Mouse (Mus musculus) liver, embryonic 15.5 days (tissue): ENCODE results near the gene Cyp17a1. TPM values are rescaled to one million over a fixed set of nuclear protein-coding genes. Genes with fewer than 3 reads are reported as not detected.

Experiments
- ATAC-seq: fragments of 200-750 bp; cut with Nextera tagmentation; 2 replicates; pipeline ENCODE4 v1.8.0; 2017; ENCODE audit warnings: moderate number of reproducible peaks, mild to moderate bottlenecking, moderate library complexity; ENCODE audit not compliant: insufficient read depth
- H3K27ac ChIP-seq: fragments of 300-500 bp; sonication (generic); replicated peaks from 2 replicates; pipeline ENCODE4 v1.5.1; 2015; ENCODE audit warnings: mild to moderate bottlenecking, inconsistent platforms
- H3K27me3 ChIP-seq: fragments of 300-500 bp; sonication (generic); 2 replicates; pipeline ENCODE4 v1.6.1; 2015; ENCODE audit warnings: mild to moderate bottlenecking, inconsistent platforms
- H3K36me3 ChIP-seq: fragments of 300-500 bp; sonication (generic); replicated peaks from 2 replicates; pipeline ENCODE4 v1.6.1; 2015; ENCODE audit warnings: moderate library complexity, mild to moderate bottlenecking, inconsistent platforms
- H3K4me1 ChIP-seq: fragments of 300-500 bp; sonication (generic); replicated peaks from 2 replicates; pipeline ENCODE4 v1.6.1; 2015; ENCODE audit warnings: inconsistent platforms
- H3K4me2 ChIP-seq: fragments of 300-500 bp; sonication (generic); 2 replicates; pipeline ENCODE4 v1.6.1; 2015; ENCODE audit warnings: moderate library complexity, mild to moderate bottlenecking, inconsistent platforms
- H3K4me3 ChIP-seq: fragments of 300-500 bp; sonication (generic); replicated peaks from 2 replicates; pipeline ENCODE4 v1.5.1; 2015; ENCODE audit warnings: mild to moderate bottlenecking, inconsistent platforms
- H3K9ac ChIP-seq: fragments of 300-500 bp; sonication (generic); 2 replicates; pipeline ENCODE4 v1.6.1; 2015; ENCODE audit warnings: moderate library complexity, mild to moderate bottlenecking, inconsistent platforms
- H3K9me3 ChIP-seq: fragments of 300-500 bp; sonication (generic); replicated peaks from 2 replicates; pipeline ENCODE4 v1.6.1; 2016; ENCODE audit warnings: inconsistent platforms
- WGBS: fragments of 180-500 bp; shearing (Covaris S2); methylation state at CpG from one replicate; pipeline ENCODE4 v1.1.7; 2015; ENCODE audit warnings: mixed read lengths; ENCODE audit not compliant: insufficient replicate concordance; 5-methylcytosine and 5-hydroxymethylcytosine counted together
- polyA plus RNA-seq: library from polyadenylated mRNA; unstranded; fragments of >200 nt; fragmentation: Nextera tagmentation; extraction: Ambion mirVana; gene quantifications from 2 replicates; pipeline ENCODE4 v1.2.1, GENCODE M21; 2015

Cyp17a1 gene
- polyA plus RNA-seq, 1 experiment from 2014 or later = 1.8 TPM

DNA sequence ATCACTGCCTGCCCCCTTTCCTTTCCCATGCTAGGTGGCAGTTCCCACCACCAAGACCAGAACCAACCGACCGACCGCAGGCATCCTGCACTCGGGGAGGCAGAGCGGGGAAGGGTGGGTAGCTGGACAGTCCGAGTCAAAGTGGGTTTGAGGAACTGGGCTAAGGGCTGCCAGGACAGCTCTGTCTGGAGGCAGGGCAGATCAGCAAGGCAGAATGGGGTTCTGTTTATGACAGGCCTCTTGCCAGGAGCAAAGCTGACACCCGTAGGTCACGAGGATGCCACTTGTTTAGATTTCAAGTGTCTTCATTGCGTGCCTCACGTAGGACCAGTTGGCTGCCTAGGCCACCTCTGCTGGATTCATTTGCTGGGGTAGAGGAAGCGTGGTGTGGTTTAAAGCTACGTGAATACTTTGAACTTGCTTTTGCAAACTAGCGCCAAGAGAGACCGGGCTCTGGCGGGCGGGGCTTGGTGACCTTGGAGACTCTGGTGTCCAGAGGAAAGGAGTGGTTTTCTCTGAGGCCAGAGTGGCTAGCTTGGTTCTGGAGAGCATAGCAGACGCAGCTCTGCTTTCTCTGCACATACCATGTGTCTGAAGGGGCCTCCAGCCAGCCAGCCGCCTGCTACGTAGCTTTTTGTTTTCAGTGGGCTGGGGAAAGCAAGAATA is 31.4 kb downstream of the Cyp17a1 start:
- WGBS = 53% methylated on average over 19 of the region's 19 CpGs
- Histone ChIP-seq H3K4me1 (peaks cover 84% of the 10 kb centered on the region), H3K27ac (peak overlapping the region; percentile 26; the same call in 1 of the 2 replicates)

GRCm38 (mm10) chr19:46640780-46641179 is 32.2 kb downstream of the Cyp17a1 start:
- peaks cover 84% of the 10 kb centered on the region for H3K4me1 ChIP-seq
- no peak overlapping the region for H3K27ac ChIP-seq
- no peak overlapping the region for H3K4me3 ChIP-seq

More for the DNA sequence above, 31.4 kb downstream of the Cyp17a1 start:
- ATAC-seq = no peak; the same call in 1 of the 2 replicates
- Histone ChIP-seq H3K27me3 (no peaks in the 10 kb centered on the region), H3K9me3 (no peaks in the 10 kb centered on the region), H3K36me3 (peaks cover 25% of the 10 kb centered on the region), H3K4me3 (no peak overlapping the region), H3K9ac (no peak overlapping the region), H3K4me2 (no peak overlapping the region)

GRCm38 (mm10) chr19:46639496-46639895 is 33.5 kb downstream of the Cyp17a1 start:
- Histone ChIP-seq H3K4me2 (no peak overlapping the region), H3K4me3 (no peak overlapping the region), H3K9ac (no peak overlapping the region), H3K9me3 (no peaks in the 10 kb centered on the region), H3K27ac (0 out of 2 replicates have a peak overlapping the region, but pooled peaks have one; percentile 35), H3K36me3 (peaks cover 11% of the 10 kb centered on the region), H3K4me1 (peaks cover 82% of the 10 kb centered on the region), H3K27me3 (no peaks in the 10 kb centered on the region)
- ATAC-seq = no peak
- WGBS = 73% methylated on average over 14 of the region's 14 CpGs

More at GRCm38 (mm10) chr19:46640780-46641179, 32.2 kb downstream of the Cyp17a1 start:
- Histone ChIP-seq H3K4me2 (no peak overlapping the region), H3K27me3 (no peaks in the 10 kb centered on the region), H3K9ac (no peak overlapping the region), H3K36me3 (peaks cover 20% of the 10 kb centered on the region), H3K9me3 (no peaks in the 10 kb centered on the region)
- WGBS = 74% methylated on average over 8 of the region's 8 CpGs
- no peak for ATAC-seq

- ATAC-seq = no peak
- Histone ChIP-seq H3K4me2 (no peak overlapping the region), H3K27me3 (no peaks in the 10 kb centered on the region), H3K27ac (peak overlapping the region; percentile 35; the same call in 1 of the 2 replicates), H3K9me3 (no peaks in the 10 kb centered on the region), H3K4me1 (peaks cover 81% of the 10 kb centered on the region), H3K36me3 (peaks cover 6% of the 10 kb centered on the region), H3K9ac (no peak overlapping the region), H3K4me3 (no peak overlapping the region)
Observed at GRCm38 (mm10) chr19:46639053-46639452, 33.9 kb downstream of the Cyp17a1 start.

DNA sequence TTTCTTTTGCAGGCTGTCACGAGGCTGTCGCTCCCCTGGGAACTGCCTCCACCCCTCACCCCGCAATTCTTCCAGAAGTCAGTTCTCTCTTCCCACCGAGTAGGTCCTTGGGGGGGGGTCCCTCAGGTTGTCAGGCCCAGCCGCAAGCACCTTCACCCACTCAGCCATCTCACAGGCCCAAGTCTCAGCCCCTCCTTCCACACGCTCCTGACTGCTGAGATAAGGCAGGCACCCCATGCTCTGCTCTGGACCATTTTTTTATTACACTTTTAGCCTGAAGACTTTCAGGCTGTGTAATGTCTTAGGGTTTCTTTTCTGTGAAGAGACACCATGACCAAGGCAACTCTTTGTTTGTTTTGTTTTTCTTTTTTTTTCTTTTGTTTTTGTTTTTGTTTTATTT is 35.4 kb downstream of the Cyp17a1 start:
- 52% methylated on average over 6 of the region's 6 CpGs for WGBS
- H3K4me1 ChIP-seq = peaks cover 81% of the 10 kb centered on the region
- H3K27ac ChIP-seq = 0 out of 2 replicates have a peak overlapping the region, but pooled peaks have one; percentile 14

GRCm38 (mm10) chr19:46635766-46636165 is 37.2 kb downstream of the Cyp17a1 start:
- ATAC-seq = peak; percentile 42; the same call in 1 of the 2 replicates
- H3K27ac ChIP-seq = no peak overlapping the region
- H3K9me3 ChIP-seq = no peaks in the 10 kb centered on the region
- no peaks in the 10 kb centered on the region for H3K27me3 ChIP-seq
- 0 out of 2 replicates have a peak overlapping the region, but pooled peaks have one; percentile 2 for H3K4me2 ChIP-seq
- H3K9ac ChIP-seq = no peak overlapping the region
- H3K36me3 ChIP-seq = peaks cover 9% of the 10 kb centered on the region
- peaks cover 63% of the 10 kb centered on the region for H3K4me1 ChIP-seq
- H3K4me3 ChIP-seq = no peak overlapping the region
- 35% methylated on average over 9 of the region's 9 CpGs for WGBS

More for the DNA sequence above, 35.4 kb downstream of the Cyp17a1 start:
- Histone ChIP-seq H3K9ac (no peak overlapping the region), H3K27me3 (no peaks in the 10 kb centered on the region), H3K36me3 (peaks cover 5% of the 10 kb centered on the region), H3K9me3 (no peaks in the 10 kb centered on the region), H3K4me3 (no peak overlapping the region), H3K4me2 (no peak overlapping the region)
- ATAC-seq = 0 out of 2 replicates have a peak, but pooled peaks have one; percentile 28

- H3K27me3 ChIP-seq = no peaks in the 10 kb centered on the region
- no peak overlapping the region for H3K27ac ChIP-seq
- no peak overlapping the region for H3K4me3 ChIP-seq
- no peak overlapping the region for H3K4me2 ChIP-seq
- H3K9me3 ChIP-seq = no peaks in the 10 kb centered on the region
- H3K9ac ChIP-seq = no peak overlapping the region
- peaks cover 50% of the 10 kb centered on the region for H3K4me1 ChIP-seq
- 0 out of 2 replicates have a peak, but pooled peaks cover 10% of the 10 kb centered on the region for H3K36me3 ChIP-seq
- WGBS = 76% methylated on average over 9 of the region's 9 CpGs
- no peak for ATAC-seq
Observed at GRCm38 (mm10) chr19:46631637-46632036, 41.3 kb downstream of the Cyp17a1 start.

GRCm38 (mm10) chr19:46629807-46630206 is 43.2 kb downstream of the Cyp17a1 start:
- 63% methylated on average over 9 of the region's 9 CpGs for WGBS
- Histone ChIP-seq H3K36me3 (peaks cover 19% of the 10 kb centered on the region; the same call in 1 of the 2 replicates), H3K4me1 (peaks cover 33% of the 10 kb centered on the region), H3K4me2 (no peak overlapping the region), H3K9ac (no peak overlapping the region), H3K27ac (no peak overlapping the region), H3K27me3 (no peaks in the 10 kb centered on the region), H3K9me3 (no peaks in the 10 kb centered on the region), H3K4me3 (no peak overlapping the region)
- ATAC-seq = no peak

DNA sequence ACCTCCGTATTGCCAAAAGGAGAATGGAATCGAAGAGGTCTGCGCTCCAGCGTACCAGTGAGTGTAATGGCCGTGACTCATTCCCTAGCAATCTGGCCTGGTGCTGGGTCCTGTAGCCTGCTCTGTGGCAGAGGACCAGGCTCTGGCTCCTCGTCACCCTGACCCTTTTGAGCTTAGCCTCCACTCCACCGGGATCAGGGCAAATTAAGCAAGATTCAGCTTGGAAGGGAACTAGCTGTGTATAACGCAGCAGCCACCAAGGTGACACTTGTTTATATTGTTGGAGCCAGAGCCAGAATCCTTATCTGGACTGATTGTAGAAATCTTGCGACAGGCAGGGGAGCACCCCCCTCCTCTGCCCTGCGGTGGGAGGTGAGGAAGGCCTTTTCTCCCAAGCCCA is 44.6 kb downstream of the Cyp17a1 start:
- H3K27ac ChIP-seq = no peak overlapping the region; the same call in 1 of the 2 replicates
- no peaks in the 10 kb centered on the region for H3K9me3 ChIP-seq
- no peak overlapping the region for H3K4me2 ChIP-seq
- peaks cover 26% of the 10 kb centered on the region; the same call in 1 of the 2 replicates for H3K36me3 ChIP-seq
- ATAC-seq = peak; percentile 24; the same call in 1 of the 2 replicates
- H3K4me3 ChIP-seq = no peak overlapping the region
- no peak overlapping the region for H3K9ac ChIP-seq
- no peaks in the 10 kb centered on the region for H3K27me3 ChIP-seq
- peaks cover 31% of the 10 kb centered on the region for H3K4me1 ChIP-seq
- WGBS = 68% methylated on average over 10 of the region's 10 CpGs

DNA sequence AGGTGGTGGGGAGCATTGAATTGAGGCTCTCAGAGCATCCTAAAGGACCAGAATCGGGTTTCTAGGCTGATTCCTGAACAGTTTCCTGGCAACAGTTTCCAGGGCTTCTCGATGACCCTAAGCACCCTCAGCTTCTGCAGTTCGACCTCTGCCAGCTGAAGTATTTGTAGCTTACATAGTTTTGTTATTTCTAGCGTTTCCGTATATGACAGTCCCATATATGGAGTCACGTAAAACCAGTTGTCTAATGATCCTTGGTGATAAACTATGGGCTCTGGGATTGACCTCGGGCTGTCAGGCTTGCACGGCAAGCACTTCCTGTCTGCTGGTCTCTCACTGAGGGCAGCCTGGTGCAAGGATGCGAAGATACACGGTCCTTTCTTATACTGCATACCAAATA is 47.5 kb downstream of the Cyp17a1 start:
- Histone ChIP-seq H3K4me1 (peaks cover 54% of the 10 kb centered on the region), H3K4me3 (no peak overlapping the region), H3K27ac (no peak overlapping the region), H3K4me2 (no peak overlapping the region), H3K27me3 (no peaks in the 10 kb centered on the region), H3K9ac (no peak overlapping the region), H3K36me3 (peaks cover 22% of the 10 kb centered on the region; the same call in 1 of the 2 replicates), H3K9me3 (no peaks in the 10 kb centered on the region)
- WGBS = 64% methylated on average over 10 of the region's 10 CpGs
- no peak for ATAC-seq

- ATAC-seq = no peak
- H3K4me2 ChIP-seq = no peak overlapping the region
- no peaks in the 10 kb centered on the region for H3K27me3 ChIP-seq
- H3K9ac ChIP-seq = no peak overlapping the region
- H3K4me1 ChIP-seq = peaks cover 54% of the 10 kb centered on the region
- no peak overlapping the region for H3K27ac ChIP-seq
- WGBS = 83% methylated on average over 12 of the region's 12 CpGs
- no peaks in the 10 kb centered on the region for H3K9me3 ChIP-seq
- peaks cover 22% of the 10 kb centered on the region; the same call in 1 of the 2 replicates for H3K36me3 ChIP-seq
- no peak overlapping the region for H3K4me3 ChIP-seq
Observed at GRCm38 (mm10) chr19:46625015-46625414, 48.0 kb downstream of the Cyp17a1 start.
